Mouse (Mus musculus) liver, embryonic 16.5 days (tissue): ENCODE data around the gene Gm49450. TPM values are rescaled to one million over a fixed set of nuclear protein-coding genes. Genes with fewer than 3 reads are reported as not detected.
"Not testable (repeated sequence)": the region's sequence is repeated elsewhere in the genome, so short reads cannot be mapped to it uniquely, and the experiment has no call there.

Experiments
- ATAC-seq: fragments of 200-750 bp; cut with Nextera tagmentation; 2 replicates; pipeline ENCODE4 v1.8.0; 2017; ENCODE audit warnings: low read depth, mild to moderate bottlenecking, moderate number of reproducible peaks, moderate library complexity
- H3K27ac ChIP-seq: fragments of 300-500 bp; sonication (generic); 2 replicates; pipeline ENCODE4 v1.5.1; 2014; ENCODE audit warnings: mild to moderate bottlenecking, low read length
- H3K27me3 ChIP-seq: fragments of 300-500 bp; sonication (generic); 2 replicates; pipeline ENCODE4 v1.6.1; 2014; ENCODE audit warnings: low read depth, low read length, mixed read lengths; ENCODE audit not compliant: control insufficient read depth, insufficient read depth
- H3K36me3 ChIP-seq: fragments of 300-500 bp; sonication (generic); 2 replicates; pipeline ENCODE4 v1.6.1; 2014; ENCODE audit warnings: mild to moderate bottlenecking; ENCODE audit not compliant: control insufficient read depth, insufficient read depth
- H3K4me1 ChIP-seq: fragments of 300-500 bp; sonication (generic); 2 replicates; pipeline ENCODE4 v1.6.1; 2014; ENCODE audit warnings: low read depth, low read length, mixed read lengths; ENCODE audit not compliant: control insufficient read depth
- H3K4me2 ChIP-seq: fragments of 300-500 bp; sonication (generic); 2 replicates; pipeline ENCODE4 v1.6.1; 2014; ENCODE audit warnings: low read depth, low read length, mixed read lengths
- H3K4me3 ChIP-seq: fragments of 300-500 bp; sonication (generic); 2 replicates; pipeline ENCODE4 v1.5.1; 2014; ENCODE audit warnings: low read depth, mild to moderate bottlenecking, low read length
- H3K9ac ChIP-seq: fragments of 300-500 bp; sonication (generic); 2 replicates; pipeline ENCODE4 v1.6.1; 2014; ENCODE audit warnings: low read depth, low read length
- H3K9me3 ChIP-seq: fragments of 300-500 bp; sonication (generic); replicated peaks from 2 replicates; pipeline ENCODE4 v1.6.1; 2016; ENCODE audit warnings: low read length; ENCODE audit not compliant: control insufficient read depth
- WGBS: fragments of 180-500 bp; shearing (Covaris S2); extraction: QIAGEN DNeasy Blood & Tissue Kit; methylation state at CpG from one replicate; pipeline ENCODE4 v1.1.7; 2014; ENCODE audit not compliant: insufficient replicate concordance; 5-methylcytosine and 5-hydroxymethylcytosine counted together
- polyA plus RNA-seq: library from polyadenylated mRNA; unstranded; fragments of >200 nt; fragmentation: Nextera tagmentation; extraction: Ambion mirVana; gene quantifications from 2 replicates; pipeline ENCODE4 v1.2.1, GENCODE M21; 2015

Gene Gm49450
- polyA plus RNA-seq, 1 experiment from 2014 or later, result not detected

DNA sequence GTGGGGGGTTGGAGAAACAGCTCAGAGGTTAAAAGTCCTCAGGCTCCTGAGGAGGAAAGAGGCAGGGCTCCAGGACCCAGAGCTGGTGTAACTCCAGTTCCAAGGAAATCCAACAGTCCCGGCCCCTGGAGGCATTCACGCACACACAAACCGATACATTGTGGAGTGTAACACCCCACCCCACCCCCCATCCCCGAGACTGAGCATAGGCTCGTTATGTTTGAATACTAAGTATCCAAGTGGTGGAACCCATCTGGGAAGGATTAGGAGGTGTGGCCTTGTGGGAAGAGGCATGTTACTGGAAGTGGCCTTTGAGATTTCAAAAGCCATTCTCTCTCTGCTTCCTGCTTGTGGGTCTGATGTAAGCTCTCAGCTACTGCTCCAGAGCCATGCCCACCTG, 31.8 kb downstream of the Gm49450 start:
- H3K36me3 ChIP-seq, result no peaks in the 10 kb centered on the region
- 69% methylated on average over 5 of the region's 5 CpGs for WGBS
- ATAC-seq, result no peak
- no peak overlapping the region for H3K4me2 ChIP-seq
- H3K27me3 ChIP-seq, result no peaks in the 10 kb centered on the region
- no peak overlapping the region for H3K9ac ChIP-seq
- 0 out of 2 replicates have a peak, but pooled peaks cover 2% of the 10 kb centered on the region for H3K9me3 ChIP-seq
- H3K4me1 ChIP-seq, result peaks cover 13% of the 10 kb centered on the region
- H3K4me3 ChIP-seq, result no peak overlapping the region
- no peak overlapping the region for H3K27ac ChIP-seq

DNA sequence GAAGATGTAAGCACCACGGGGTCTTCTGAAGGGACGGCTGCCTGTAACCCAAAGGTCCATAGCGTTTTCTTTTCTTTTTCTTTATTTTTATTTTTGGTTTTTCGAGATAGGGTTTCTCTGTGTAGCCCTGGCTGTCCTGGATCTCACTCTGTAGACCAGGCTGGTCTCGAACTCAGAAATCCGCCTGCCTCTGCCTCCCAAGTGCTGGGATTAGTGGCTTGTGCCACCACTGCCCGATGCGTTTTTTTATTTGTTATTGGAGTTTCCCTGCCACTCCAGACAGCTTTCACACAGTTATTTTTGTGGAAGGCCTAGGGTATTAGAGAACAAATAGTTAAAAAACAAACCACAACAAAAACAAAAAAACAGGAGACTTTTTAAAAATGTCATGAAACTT, 34.9 kb downstream of the Gm49450 start:
- not testable (repeated sequence) for H3K27me3 ChIP-seq

DNA sequence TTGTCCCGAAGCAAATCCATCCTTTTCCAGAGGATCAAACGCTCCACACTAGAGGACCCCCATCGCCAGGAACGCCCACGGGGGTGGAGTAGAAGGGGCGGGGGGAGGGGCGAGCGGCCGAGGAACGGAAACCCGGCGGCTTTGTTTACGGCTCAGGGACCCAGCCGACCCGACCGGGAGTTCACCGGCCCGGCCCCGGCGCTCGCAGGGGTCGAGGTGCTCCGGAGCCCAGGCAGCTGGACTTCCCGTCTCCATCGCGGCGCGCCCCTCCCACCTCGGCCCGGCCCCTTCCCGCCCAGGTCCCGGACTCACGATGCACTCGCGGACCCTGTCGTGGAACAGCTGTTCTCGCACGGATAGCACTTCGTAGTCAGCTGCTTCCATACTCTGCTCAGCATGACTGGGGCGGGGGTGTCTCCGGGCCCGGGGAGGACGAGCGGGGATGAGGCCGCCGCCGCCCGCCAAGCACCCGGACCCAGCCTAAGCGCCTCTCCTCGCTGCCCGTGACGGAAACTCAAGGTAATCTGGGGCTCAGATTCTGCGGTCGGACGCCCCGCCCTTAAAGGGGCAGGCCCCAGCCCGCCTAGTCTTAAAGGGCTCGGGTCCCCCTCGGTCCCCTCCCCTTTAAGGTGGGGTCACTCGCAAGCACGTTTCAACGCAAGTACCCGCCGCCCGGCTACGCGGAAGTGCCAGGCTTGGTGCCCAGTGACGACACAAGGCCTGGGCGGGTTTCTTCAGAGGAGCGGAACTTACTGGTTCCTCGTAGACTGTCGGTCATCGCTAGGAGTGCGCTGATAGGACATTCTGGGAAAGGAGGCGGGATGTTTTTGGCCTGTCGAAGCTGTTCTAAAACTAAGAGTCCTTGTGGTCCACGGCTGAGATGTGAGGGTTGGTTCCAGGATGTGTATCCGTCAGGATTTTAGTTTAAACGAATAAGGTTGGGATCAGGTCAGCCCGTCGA, 35.5 kb downstream of the Gm49450 start, which contains the start of gene Lmbr1l:
Lmbr1l (minus strand) TSS at position 694 of the 961 bp plus-strand sequence.
- H3K36me3 ChIP-seq, result no peaks in the 10 kb centered on the region
- no peaks in the 10 kb centered on the region for H3K9me3 ChIP-seq
- peaks cover 13% of the 10 kb centered on the region for H3K4me1 ChIP-seq
- H3K4me3 ChIP-seq, result peak within 1 kb of the TSS; percentile 83
- H3K27me3 ChIP-seq, result no peaks in the 10 kb centered on the region
- H3K27ac ChIP-seq, result peak within 1 kb of the TSS; percentile 84
- peak within 1 kb of the TSS; percentile 82 for H3K4me2 ChIP-seq
- peak; percentile 98 for ATAC-seq
- H3K9ac ChIP-seq, result peak within 1 kb of the TSS; percentile 78
- WGBS, result under 1% methylated on average over 80 of the region's 82 CpGs

More for the DNA sequence above, 34.9 kb downstream of the Gm49450 start:
- Histone ChIP-seq H3K4me1 (peaks cover 13% of the 10 kb centered on the region), H3K9ac (peak overlapping the region; percentile 60), H3K4me3 (peak overlapping the region; percentile 83), H3K4me2 (peak overlapping the region; percentile 61), H3K27ac (peak overlapping the region; percentile 20)
- not testable (repeated sequence) for H3K9me3 ChIP-seq, ATAC-seq, H3K36me3 ChIP-seq
- WGBS, result 24% methylated on average over 8 of the region's 8 CpGs

DNA sequence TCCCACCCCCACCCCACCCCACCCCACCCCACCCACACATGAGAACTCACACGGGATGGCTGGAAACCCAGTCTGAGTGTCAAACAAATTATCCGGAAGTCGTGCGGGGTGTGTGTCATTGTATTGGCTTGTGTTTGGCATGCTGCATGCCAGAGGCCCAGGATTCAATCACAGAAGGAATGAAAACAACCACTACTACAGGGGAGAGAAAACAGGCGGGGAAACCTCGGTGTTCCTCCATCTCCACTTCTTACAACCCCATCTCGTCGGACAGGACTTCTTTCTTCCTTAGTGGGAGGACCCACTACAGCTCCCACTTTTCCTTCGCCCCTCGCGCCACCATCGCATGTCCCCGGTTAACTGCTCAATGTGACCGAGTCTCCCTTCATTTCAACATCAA, 36.3 kb downstream of the Gm49450 start:
- peak overlapping the region; percentile 82 for H3K4me2 ChIP-seq
- H3K27ac ChIP-seq, result peak overlapping the region; percentile 84
- peak overlapping the region; percentile 78 for H3K9ac ChIP-seq
- peak overlapping the region; percentile 83 for H3K4me3 ChIP-seq
- ATAC-seq, result no peak
- H3K27me3 ChIP-seq, result no peaks in the 10 kb centered on the region
- H3K36me3 ChIP-seq, result no peaks in the 10 kb centered on the region
- H3K9me3 ChIP-seq, result no peaks in the 10 kb centered on the region
- H3K4me1 ChIP-seq, result peaks cover 13% of the 10 kb centered on the region
- under 1% methylated on average over 14 of the region's 14 CpGs for WGBS

DNA sequence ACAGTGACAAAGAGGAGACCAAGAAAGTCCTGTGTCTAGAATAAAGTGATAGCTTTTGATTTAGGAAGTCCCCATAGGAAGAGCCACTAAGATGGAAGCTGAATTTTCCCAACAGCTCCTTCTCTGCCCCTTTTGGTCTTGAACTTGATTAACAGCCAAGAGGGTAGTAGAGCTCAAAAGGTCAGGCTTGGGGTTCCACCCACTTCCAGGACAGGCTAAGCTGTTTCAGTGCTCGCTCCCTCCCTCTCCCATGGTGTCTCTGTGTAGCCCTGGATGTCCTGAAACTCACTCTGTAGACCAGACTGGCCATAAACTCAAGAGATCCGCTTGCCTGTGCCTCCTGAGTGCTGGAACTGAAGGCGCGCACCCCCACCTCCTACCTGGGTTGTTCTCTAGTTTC, 37.3 kb downstream of the Gm49450 start:
- Histone ChIP-seq H3K27ac (no peak overlapping the region), H3K4me2 (no peak overlapping the region), H3K27me3 (no peaks in the 10 kb centered on the region), H3K9me3 (no peaks in the 10 kb centered on the region), H3K9ac (no peak overlapping the region), H3K4me3 (no peak overlapping the region), H3K36me3 (no peaks in the 10 kb centered on the region), H3K4me1 (peaks cover 13% of the 10 kb centered on the region)
- WGBS, result 90% methylated on average over 4 of the region's 4 CpGs
- ATAC-seq, result no peak

DNA sequence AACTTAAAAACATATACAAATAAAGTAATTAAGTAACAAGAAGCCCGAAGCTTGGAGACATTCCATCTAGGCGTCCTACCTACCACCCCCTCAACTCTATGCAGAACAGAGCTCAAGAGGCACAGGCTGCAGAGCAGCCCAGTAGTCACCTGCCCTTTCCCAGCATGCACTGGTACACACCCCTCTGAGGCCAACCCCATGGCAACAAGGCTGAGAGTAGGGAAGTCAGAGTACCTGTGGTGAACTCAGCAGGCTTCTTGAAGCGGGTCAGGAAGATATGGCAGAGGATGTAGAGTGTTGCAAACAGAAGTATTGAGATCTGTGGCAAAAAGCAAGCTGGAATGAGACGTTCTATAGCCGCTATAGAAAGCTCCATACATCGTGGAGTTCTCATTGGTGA, 38.4 kb downstream of the Gm49450 start:
- no peak for ATAC-seq
- no peaks in the 10 kb centered on the region for H3K36me3 ChIP-seq

DNA sequence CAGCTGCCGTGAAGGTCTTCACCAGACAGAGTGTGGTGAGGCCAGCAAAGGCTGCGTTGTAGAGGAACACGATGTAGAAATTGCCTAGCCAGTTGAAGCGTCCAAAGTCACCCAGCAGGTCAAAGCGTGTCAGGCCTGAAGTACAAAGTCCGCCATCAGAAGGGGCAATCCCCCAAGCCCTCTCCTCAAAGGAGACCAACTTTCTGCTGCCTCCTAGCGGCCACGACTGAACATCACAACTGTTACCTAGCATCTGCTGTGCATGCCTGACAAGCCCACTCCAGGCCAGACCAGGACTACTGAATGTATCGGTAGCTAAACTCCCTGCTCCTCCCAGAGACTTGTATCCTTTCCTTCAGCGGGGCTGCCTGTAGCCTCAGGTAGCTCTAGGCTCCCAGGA, 48.7 kb downstream of the Gm49450 start:
- H3K27me3 ChIP-seq, result peaks cover 6% of the 10 kb centered on the region
- no peaks in the 10 kb centered on the region for H3K4me1 ChIP-seq
- ATAC-seq, result no peak
- no peak overlapping the region for H3K9ac ChIP-seq
- peaks cover 4% of the 10 kb centered on the region; the same call in 1 of the 2 replicates for H3K36me3 ChIP-seq
- no peak overlapping the region for H3K4me2 ChIP-seq
- H3K27ac ChIP-seq, result no peak overlapping the region
- H3K4me3 ChIP-seq, result no peak overlapping the region
- no peaks in the 10 kb centered on the region for H3K9me3 ChIP-seq
- 35% methylated on average over 10 of the region's 10 CpGs for WGBS

More for the DNA sequence above, 38.4 kb downstream of the Gm49450 start:
- Histone ChIP-seq H3K9ac (no peak overlapping the region), H3K9me3 (no peaks in the 10 kb centered on the region), H3K4me3 (no peak overlapping the region), H3K4me1 (peaks cover 13% of the 10 kb centered on the region), H3K4me2 (no peak overlapping the region), H3K27me3 (no peaks in the 10 kb centered on the region), H3K27ac (no peak overlapping the region)
- WGBS, result 76% methylated on average over 6 of the region's 6 CpGs

DNA sequence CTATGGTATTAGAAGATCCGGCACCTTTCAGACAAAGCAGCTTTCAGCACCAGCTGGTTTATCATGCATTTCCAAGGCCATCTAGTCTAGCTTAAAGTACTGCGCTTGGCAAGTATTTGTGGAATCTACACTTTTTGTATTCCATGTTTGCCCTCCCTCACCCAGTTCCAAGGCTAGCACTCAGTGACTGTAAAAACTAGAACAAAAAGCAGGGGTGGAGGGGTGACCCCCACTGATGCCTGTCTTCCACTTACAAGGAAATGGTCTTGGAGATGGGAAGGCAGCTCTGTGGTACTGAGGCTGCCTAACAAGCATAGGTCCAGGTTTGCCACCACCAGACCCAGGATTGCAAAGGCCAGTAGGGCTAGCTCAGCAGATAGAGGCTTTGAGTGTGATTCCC, 50.8 kb downstream of the Gm49450 start:
- H3K9me3 ChIP-seq, result no peaks in the 10 kb centered on the region
- H3K36me3 ChIP-seq, result no peaks in the 10 kb centered on the region
- no peak overlapping the region for H3K27ac ChIP-seq
- H3K4me1 ChIP-seq, result no peaks in the 10 kb centered on the region; the same call in 1 of the 2 replicates
- H3K4me2 ChIP-seq, result no peak overlapping the region
- H3K27me3 ChIP-seq, result peaks cover 27% of the 10 kb centered on the region
- no peak for ATAC-seq
- 84% methylated on average over 2 of the region's 2 CpGs for WGBS
- no peak overlapping the region for H3K4me3 ChIP-seq
- no peak overlapping the region for H3K9ac ChIP-seq

DNA sequence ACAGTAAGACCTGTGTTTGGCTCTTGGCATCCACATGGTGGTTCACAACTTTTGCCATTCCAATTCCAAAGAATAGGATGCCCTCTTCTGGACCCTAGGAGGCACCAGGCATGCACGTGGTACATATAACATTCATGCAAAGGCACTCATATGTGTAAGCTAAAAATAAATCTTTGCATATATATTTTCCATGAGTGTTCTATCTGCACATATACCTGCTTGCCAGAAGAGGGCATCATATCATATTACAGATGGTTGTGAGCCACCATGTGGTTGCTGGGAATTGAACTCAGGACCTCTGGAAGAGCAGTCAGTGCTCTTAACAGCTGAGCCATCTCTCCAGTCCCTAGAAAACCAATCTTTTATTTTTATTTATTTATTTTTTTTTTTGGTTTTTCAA, 51.8 kb downstream of the Gm49450 start:
- Histone ChIP-seq H3K36me3 (no peaks in the 10 kb centered on the region), H3K4me1 (no peaks in the 10 kb centered on the region; the same call in 1 of the 2 replicates), H3K27me3 (peaks cover 38% of the 10 kb centered on the region), H3K27ac (no peak overlapping the region), H3K9ac (no peak overlapping the region), H3K4me2 (no peak overlapping the region), H3K9me3 (no peaks in the 10 kb centered on the region), H3K4me3 (no peak overlapping the region)
- no peak for ATAC-seq
- 39% methylated on average over 1 of the region's 1 CpGs for WGBS
